Mouse (Mus musculus) olfactory bulb, adult 2 months (tissue): ENCODE measurements around the gene Chd6.

Experiments used
- CTCF ChIP-seq: fragments of 200-500 bp; IDR thresholded peaks from 2 replicates; pipeline ENCODE4 v1.5.1; 2012; ENCODE audit warnings: low read depth, mild to moderate bottlenecking, low read length, moderate library complexity; ENCODE audit not compliant: insufficient read depth
- POLR2A ChIP-seq: fragments of 200-500 bp; IDR thresholded peaks from 2 replicates; pipeline ENCODE4 v1.6.1; 2012; ENCODE audit warnings: mild to moderate bottlenecking, low read depth, low read length, moderate library complexity; ENCODE audit not compliant: insufficient read depth

DNA sequence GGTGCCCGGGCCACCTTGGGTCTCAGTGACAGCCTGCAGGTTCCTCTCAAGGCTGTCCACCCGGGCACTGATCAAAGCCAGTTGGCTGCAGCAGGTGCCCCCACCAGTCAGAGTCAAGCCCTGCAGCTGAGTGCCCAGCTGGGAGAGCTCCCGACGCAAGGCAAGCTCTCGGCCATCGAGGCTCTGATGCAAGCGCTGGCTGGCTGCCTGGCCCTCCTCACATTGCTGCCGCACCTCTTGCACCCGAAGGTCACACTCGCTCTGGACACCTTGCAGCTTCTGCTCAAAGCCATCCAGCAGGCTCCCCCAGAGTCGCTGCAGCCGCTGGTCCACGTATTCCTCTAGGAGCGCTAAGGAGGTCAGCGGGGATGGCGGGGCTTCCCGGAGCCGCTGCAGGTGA, 200.3 kb downstream of the Chd6 start:
- TF ChIP-seq CTCF (no peak; the same call in 1 of the 2 replicates), POLR2A (no peak)
